Mouse (Mus musculus) adrenal gland (tissue): ENCODE data around the gene Large1.
"Not testable (repeated sequence)": the region's sequence is repeated elsewhere in the genome, so short reads cannot be mapped to it uniquely, and the experiment has no call there.

Experiments used
- intact Hi-C: fragments of 180-260 bp; cut with DNase I; formaldehyde crosslinking; loops from one replicate; pipeline ENCODE4 v1.15.1; 2025

The Large1 gene

GRCm38 (mm10) chr8:73187381-73187780, 166.0 kb downstream of the Large1 start:
- intact Hi-C loops: no loop called here

GRCm38 (mm10) chr8:73178434-73178833, 174.9 kb downstream of the Large1 start:
- intact Hi-C loops: no loop called here

GRCm38 (mm10) chr8:73172661-73173060, 180.7 kb downstream of the Large1 start:
- intact Hi-C loops: no loop called here

- intact Hi-C loops: no loop called here
Observed at GRCm38 (mm10) chr8:73161994-73162393, 191.3 kb downstream of the Large1 start.

GRCm38 (mm10) chr8:73161564-73161963, 191.8 kb downstream of the Large1 start:
- intact Hi-C loops: no loop called here

- intact Hi-C loops: no loop called here
Observed at GRCm38 (mm10) chr8:73160945-73161344, 192.4 kb downstream of the Large1 start.

GRCm38 (mm10) chr8:73147236-73147635, 206.1 kb downstream of the Large1 start:
- intact Hi-C loops: no loop called here

- intact Hi-C loops: no loop called here
Observed at GRCm38 (mm10) chr8:73142660-73143395, 210.5 kb downstream of the Large1 start.

GRCm38 (mm10) chr8:73135397-73135796, 217.9 kb downstream of the Large1 start:
- intact Hi-C loops: no loop called here

- intact Hi-C loops: no loop called here
Observed at GRCm38 (mm10) chr8:73132080-73132479, 221.3 kb downstream of the Large1 start.

GRCm38 (mm10) chr8:73123864-73124499, 229.4 kb downstream of the Large1 start:
- intact Hi-C loops: no loop called here

- intact Hi-C loops: no loop called here
Observed at GRCm38 (mm10) chr8:73112332-73112895, 240.9 kb downstream of the Large1 start.

- intact Hi-C loops: no loop called here
Observed at GRCm38 (mm10) chr8:73104089-73104488, 249.3 kb downstream of the Large1 start.

- intact Hi-C loops: no loop called here
Observed at GRCm38 (mm10) chr8:73101069-73101468, 252.3 kb downstream of the Large1 start.

- intact Hi-C loops: not testable (repeated sequence)
Observed at GRCm38 (mm10) chr8:73100607-73101006, 252.7 kb downstream of the Large1 start.

- intact Hi-C loops: no loop called here
Observed at GRCm38 (mm10) chr8:73099542-73099941, 253.8 kb downstream of the Large1 start.

- intact Hi-C loops: no loop called here
Observed at GRCm38 (mm10) chr8:73096952-73097351, 256.4 kb downstream of the Large1 start.

GRCm38 (mm10) chr8:73077746-73078145, 275.6 kb downstream of the Large1 start:
- intact Hi-C loops: not testable (repeated sequence)

GRCm38 (mm10) chr8:73061410-73061809, 291.9 kb downstream of the Large1 start:
- intact Hi-C loops: no loop called here

- intact Hi-C loops: no loop called here
Observed at GRCm38 (mm10) chr8:73054726-73055125, 298.6 kb downstream of the Large1 start.

GRCm38 (mm10) chr8:73053878-73054277, 299.5 kb downstream of the Large1 start:
- intact Hi-C loops: no loop called here

- intact Hi-C loops: no loop called here
Observed at GRCm38 (mm10) chr8:73052414-73052813, 300.9 kb downstream of the Large1 start.

- intact Hi-C loops: no loop called here
Observed at GRCm38 (mm10) chr8:73048136-73048535, 305.2 kb downstream of the Large1 start.
